Comparison of ENCODE assay signal across 8 mouse cellular contexts in the genomic region with DNA sequence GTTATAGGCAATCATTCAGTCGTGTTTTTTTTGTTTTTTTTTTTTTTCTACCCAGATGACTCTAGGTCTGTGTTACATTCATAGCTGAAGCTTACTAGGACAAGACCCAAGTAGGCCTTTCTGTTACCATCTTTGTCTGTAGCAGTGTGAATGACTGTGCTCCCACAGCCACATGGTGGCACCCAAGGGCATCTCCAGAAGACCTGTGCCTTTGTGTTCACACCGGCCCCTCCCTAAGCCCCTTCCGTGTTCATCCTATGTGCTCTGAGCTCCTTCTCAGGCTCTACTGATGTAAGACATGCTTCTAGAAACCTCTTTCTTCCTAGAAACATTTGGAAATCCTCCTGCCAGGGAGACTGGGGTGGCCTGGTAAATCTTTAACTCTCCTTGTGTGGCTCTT. TPM values are rescaled to one million over a fixed set of nuclear protein-coding genes. Genes with fewer than 3 reads are reported as not detected.
DNase-seq lines count a peak whose midpoint lies in the region; ATAC-seq and TF ChIP-seq lines count a peak whose summit lies in the region.

A gene (plus strand): TSS at position 240 of the 400 bp plus-strand sequence.

- 29% methylated on average over 3 of the region's 3 CpGs for WGBS in lung, embryonic 15.5 days
- WGBS in stomach, embryonic 15.5 days = 39% methylated on average over 3 of the region's 3 CpGs

- 0 out of 2 replicates have a peak, but pooled peaks cover 4% of the 10 kb centered on the region for H3K4me1 ChIP-seq in lung, embryonic 15.5 days
- H3K4me1 ChIP-seq in stomach, embryonic 15.5 days = no peaks in the 10 kb centered on the region

- no peaks in the 10 kb centered on the region for H3K27me3 ChIP-seq in lung, embryonic 15.5 days
- no peaks in the 10 kb centered on the region for H3K27me3 ChIP-seq in stomach, embryonic 15.5 days (replicated peaks)

- no peak within 1 kb of the TSS for H3K27ac ChIP-seq in layer of hippocampus, adult 2 months
- no peak within 1 kb of the TSS for H3K27ac ChIP-seq in lung, embryonic 15.5 days
- H3K27ac ChIP-seq in stomach, embryonic 15.5 days = no peak within 1 kb of the TSS

- no peak within 1 kb of the TSS for H3K4me3 ChIP-seq in layer of hippocampus, adult 2 months
- 0 out of 2 replicates have a peak within 1 kb of the TSS, but pooled peaks have one; percentile 8 for H3K4me3 ChIP-seq in lung, embryonic 15.5 days
- H3K4me3 ChIP-seq in stomach, embryonic 15.5 days (replicated peaks) = no peak within 1 kb of the TSS

- peak; percentile 72 for TF ChIP-seq CTCF in layer of hippocampus, adult 2 months (conservative IDR thresholded peaks at IDR 0.05)

- no peaks in the 10 kb centered on the region for H3K36me3 ChIP-seq in lung, embryonic 15.5 days
- no peaks in the 10 kb centered on the region for H3K36me3 ChIP-seq in stomach, embryonic 15.5 days

- DNase-seq in layer of hippocampus, adult 2 months (ENCODE audit: low spot score in 2 of 2) = no peak
- no peak for DNase-seq in layer of hippocampus, adult 9-10 months (ENCODE audit: low spot score)
- DNase-seq in c-Kit-positive CD71-negative TER-119-negative erythroid progenitor cells, embryonic 14.5 days (ENCODE audit: low read depth) = peak; percentile 57
- DNase-seq in induced T-regulatory cell, adult 2 months (ENCODE audit: low read depth) = peak; percentile 94
- no peak for DNase-seq in cerebellum, adult 18-20 months

- H3K9me3 ChIP-seq in lung, embryonic 15.5 days = no peaks in the 10 kb centered on the region
- H3K9me3 ChIP-seq in stomach, embryonic 15.5 days = no peaks in the 10 kb centered on the region

- H3K9ac ChIP-seq in lung, embryonic 15.5 days = no peak within 1 kb of the TSS
- H3K9ac ChIP-seq in stomach, embryonic 15.5 days = no peak within 1 kb of the TSS

- H3K4me2 ChIP-seq in lung, embryonic 15.5 days = peak within 1 kb of the TSS; percentile 28; the same call in 1 of the 2 replicates
- peak within 1 kb of the TSS; percentile 13; the same call in 1 of the 2 replicates for H3K4me2 ChIP-seq in stomach, embryonic 15.5 days

- ATAC-seq in lung, embryonic 15.5 days (ENCODE audit: borderline replicate concordance, extremely low read depth, low FRiP score, low TSS enrichment) = peak; percentile 58; the same call in 1 of the 2 replicates
- no peak for ATAC-seq in stomach, embryonic 15.5 days (ENCODE audit: insufficient read depth, low FRiP score, low read depth)
- no peak for ATAC-seq in cerebellum, adult (ENCODE audit: insufficient number of reproducible peaks, low FRiP score, low TSS enrichment)

RNA-seq across cellular contexts. Expression of the gene that starts here (rescaled TPM):
- under 1 TPM; 0.81 to 0.97 TPM for total RNA-seq in layer of hippocampus, adult 2 months (2021)
- polyA plus RNA-seq in lung, embryonic 15.5 days (2015; fragmentation: Nextera tagmentation; extraction: Ambion mirVana) = 4.2 and 4.3 TPM in 2 replicates
- polyA plus RNA-seq in stomach, embryonic 15.5 days (2015; fragmentation: Nextera tagmentation; extraction: Ambion mirVana) = 1.5 and 1.6 TPM in 2 replicates

Comparison
In these comparisons a context has a peak if more than half of its experiments do, and no peak if none do; other contexts are left out.
1. DNase-seq: peak in c-Kit-positive CD71-negative TER-119-negative erythroid progenitor cells, embryonic 14.5 days (single experiment) and induced T-regulatory cell, adult 2 months (single experiment); none in layer of hippocampus, adult 2 months (0 of 2), layer of hippocampus, adult 9-10 months (single experiment) and cerebellum, adult 18-20 months (0 of 2).